Mouse (Mus musculus): ENCODE measurements around the gene Slc6a20a.

DNA sequence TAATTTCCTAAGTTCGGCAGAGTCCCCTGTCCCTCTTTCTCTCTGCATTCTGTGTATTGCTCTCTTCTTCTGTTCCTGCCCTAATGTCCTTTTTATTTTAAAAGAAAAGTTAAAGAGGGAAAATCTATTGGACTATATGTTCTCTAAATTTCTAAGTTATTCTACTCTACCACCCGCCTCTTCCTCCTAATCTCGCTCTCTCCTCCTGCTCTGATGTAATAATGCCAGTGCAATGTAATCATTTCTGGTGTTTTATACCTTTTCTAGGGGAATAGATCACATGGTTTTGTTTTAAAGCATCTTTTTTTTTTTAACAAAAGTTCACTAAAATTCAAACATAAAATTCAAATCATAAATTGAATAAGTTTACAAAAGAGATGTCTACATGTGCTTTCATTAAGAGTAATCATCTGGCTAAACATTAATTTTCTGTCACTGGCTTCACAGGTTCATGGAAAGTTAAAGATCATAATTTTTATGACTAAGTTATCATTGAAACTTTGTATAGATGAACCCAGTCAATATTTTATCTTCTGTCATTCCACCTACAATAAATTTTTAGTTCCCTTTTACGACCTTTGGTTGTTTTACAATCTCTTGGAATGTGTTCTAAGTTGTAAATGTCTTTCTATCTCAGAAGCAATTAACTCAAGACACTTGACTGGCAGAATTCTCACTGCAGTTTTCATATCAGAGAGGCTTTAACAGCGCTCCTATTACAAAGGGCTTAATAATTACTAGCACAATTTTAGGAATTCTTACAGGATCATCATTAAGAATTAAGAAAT, 58.2 kb downstream of the Slc6a20a start:
- TF ChIP-seq CTCF (IDR thresholded peaks at IDR 0.05; ENCODE audit: borderline replicate concordance, insufficient read depth, low read length) (no peak), POLR2A (IDR thresholded peaks at IDR 0.05; ENCODE audit: low read depth, low read length) (no peak)
